Mouse (Mus musculus) small intestine, adult 2 months (tissue): ENCODE data around the gene Hpcal4.

Source experiments
- CTCF ChIP-seq: fragments of 200-500 bp; IDR thresholded peaks from 2 replicates; pipeline ENCODE4 v1.5.1; 2012; ENCODE audit warnings: low read depth, mild to moderate bottlenecking, control low read depth, inconsistent platforms, low read length, moderate library complexity, mixed read lengths; ENCODE audit not compliant: insufficient replicate concordance, insufficient read length; ENCODE audit errors: extremely low read depth
- POLR2A ChIP-seq: fragments of 200-500 bp; IDR thresholded peaks from 2 replicates; pipeline ENCODE4 v1.6.1; 2012; ENCODE audit warnings: low read depth, mild to moderate bottlenecking, control low read depth, inconsistent platforms, low read length, moderate library complexity

DNA sequence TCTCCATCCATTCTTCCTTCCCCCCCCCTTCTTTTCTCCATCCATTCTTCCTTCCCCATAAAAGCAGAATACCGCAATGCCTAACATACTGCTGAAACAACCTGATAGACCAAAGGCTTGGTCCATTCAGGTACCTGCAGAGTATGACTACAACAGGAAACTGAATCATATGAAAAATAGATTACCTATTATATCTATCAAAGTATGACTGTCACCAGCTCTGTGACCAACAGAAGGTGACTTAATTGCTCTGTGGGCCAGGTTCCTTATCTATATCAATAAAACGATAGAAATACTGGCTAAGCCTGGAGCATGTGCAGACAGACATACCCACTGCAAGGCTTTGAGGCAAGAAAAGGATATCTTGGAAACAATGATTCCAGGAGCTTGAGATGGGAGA, 27.6 kb upstream of the Hpcal4 start:
- TF ChIP-seq CTCF (no peak), POLR2A (no peak)
